Mouse (Mus musculus): Measurements from ENCODE around the gene Paqr8.

- TF ChIP-seq CTCF (IDR thresholded peaks at IDR 0.05; ENCODE audit: low read depth) (peak; percentile 36), EP300 (optimal IDR thresholded peaks at IDR 0.05) (no peak)
These were observed 52.6 kb downstream of the Paqr8 start for GRCm38 (mm10) chr1:20943016-20943415.

Measured in stomach, postnatal 0 days (tissue).